Mouse (Mus musculus) megakaryocyte, embryonic 14.5 days (primary cell): ENCODE measurements around the gene Dlg4.

ENCODE experiments used
- FLI1 ChIP-seq: IDR thresholded peaks from 2 replicates; pipeline ENCODE4 v1.6.1; 2012; ENCODE audit warnings: low read length, inconsistent platforms, mixed read lengths
- GATA1 ChIP-seq: IDR thresholded peaks from 3 replicates; pipeline ENCODE4 v1.6.1; 2012; ENCODE audit warnings: mixed read lengths, low read length, inconsistent platforms, borderline replicate concordance

GRCm38 (mm10) chr11:69994401-69995090, 22.2 kb upstream of the Dlg4 start:
- TF ChIP-seq GATA1 (no peak), FLI1 (no peak)
